In the genomic region with DNA sequence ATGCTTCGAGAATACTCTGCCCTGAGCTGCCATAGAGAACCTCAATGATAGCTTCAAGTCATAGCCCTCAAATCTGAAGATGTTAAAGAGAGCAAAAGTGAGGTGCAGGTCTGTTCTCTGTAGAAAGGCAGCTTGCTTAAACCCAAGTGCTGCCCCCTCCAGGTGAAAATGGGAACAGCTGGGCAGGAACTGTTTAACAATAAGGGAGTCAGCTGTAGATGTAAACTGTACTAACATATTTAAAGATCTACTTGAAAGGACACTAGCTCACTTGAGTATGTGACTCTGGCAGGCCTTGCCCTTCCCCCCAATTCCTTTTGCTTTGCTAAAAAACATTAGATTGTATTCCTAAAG, we compare ENCODE assay signal across 9 mouse cellular contexts.
DNase-seq lines count a peak whose midpoint lies in the region; ATAC-seq and TF ChIP-seq lines count a peak whose summit lies in the region.
"Had no signal": no experiment of that assay in that cellular context is flagged by ENCODE, and none has a peak within 500 bp of the region (broad histone marks: within the 10 kb centered on the region; RNA-seq: fewer than 3 reads in every experiment).

No protein-coding gene starts in this region.

- H3K79me2 ChIP-seq in heart, adult 2 months (replicated peaks; ENCODE audit: control insufficient read depth, insufficient read depth, low read length): no peaks in the 10 kb centered on the region

- no peaks in the 10 kb centered on the region for H3K9me3 ChIP-seq in heart, embryonic 11.5 days (replicated peaks; ENCODE audit: control insufficient read depth, low read length)
- H3K9me3 ChIP-seq: heart, embryonic 13.5 days had no signal

- TF ChIP-seq POLR2A in heart, adult 2 months (IDR thresholded peaks at IDR 0.05; ENCODE audit: insufficient read depth, low read depth, low read length): no peak

- H3K4me3 ChIP-seq in heart, adult 2 months: no peak overlapping the region
- no peak overlapping the region for H3K4me3 ChIP-seq in heart, embryonic 11.5 days (ENCODE audit: low read depth, low read length)
- H3K4me3 ChIP-seq: heart, embryonic 13.5 days had no signal

- no peak for TF ChIP-seq EP300 in heart, adult 2 months (IDR thresholded peaks at IDR 0.05; ENCODE audit: insufficient read depth, low read depth, low read length)

- peak; percentile 59 for TF ChIP-seq CTCF in heart, adult 2 months (IDR thresholded peaks at IDR 0.05)

- H3K4me1 ChIP-seq in heart, adult 2 months (ENCODE audit: control insufficient read depth, insufficient read depth, low read length): no peaks in the 10 kb centered on the region
- H3K4me1 ChIP-seq in heart, embryonic 11.5 days (ENCODE audit: control insufficient read depth, insufficient read depth, low read length): no peaks in the 10 kb centered on the region
- H3K4me1 ChIP-seq: heart, embryonic 13.5 days had no signal

- DNase-seq in heart, adult 2 months: peak in 1 of 2 experiments; percentile 18
- peak; percentile 5 to 52 for DNase-seq in spleen, postnatal 10 days (ENCODE audit: low spot score in 2 of 2)
- no peak for DNase-seq in spleen, adult 12 weeks (ENCODE audit: low spot score)
- peak; percentile 67 for DNase-seq in cerebellum, adult 9-10 months
- DNase-seq in induced T-regulatory cell, adult 2 months (ENCODE audit: low read depth): peak; percentile 32
- peak; percentile 10 for DNase-seq in lung, postnatal 25 days (ENCODE audit: low spot score)
- DNase-seq in yolk sac, embryonic 10.5 days (ENCODE audit: low spot score): peak; percentile 14

- no peak for ATAC-seq in heart, embryonic 11.5 days (replicated peaks; ENCODE audit: insufficient number of reproducible peaks, low FRiP score, low TSS enrichment)

- 73% methylated on average over 1 of the region's 1 CpGs for WGBS in heart, adult 2 months
- 70% methylated on average over 1 of the region's 1 CpGs for WGBS in heart, embryonic 11.5 days (ENCODE audit: insufficient replicate concordance)

- H3K4me2 ChIP-seq in heart, embryonic 11.5 days: no peak overlapping the region
- H3K4me2 ChIP-seq: heart, embryonic 13.5 days had no signal

- no peak overlapping the region for H3K9ac ChIP-seq in heart, adult 2 months (ENCODE audit: low read depth, low read length)
- H3K9ac ChIP-seq in heart, embryonic 11.5 days (ENCODE audit: low read depth, low read length): no peak overlapping the region
- H3K9ac ChIP-seq: heart, embryonic 13.5 days had no signal

- H3K27me3 ChIP-seq in heart, adult 2 months (ENCODE audit: control insufficient read depth, insufficient read depth, low read length): no peaks in the 10 kb centered on the region
- H3K27me3 ChIP-seq in heart, embryonic 11.5 days (ENCODE audit: control insufficient read depth, insufficient read depth, low read length): no peaks in the 10 kb centered on the region
- H3K27me3 ChIP-seq: heart, embryonic 13.5 days had no signal

- no peaks in the 10 kb centered on the region for H3K36me3 ChIP-seq in heart, adult 2 months (ENCODE audit: control insufficient read depth, insufficient read depth, low read length)
- no peaks in the 10 kb centered on the region for H3K36me3 ChIP-seq in heart, embryonic 11.5 days (ENCODE audit: control insufficient read depth, insufficient read depth, low read length)
- H3K36me3 ChIP-seq: heart, embryonic 13.5 days had no signal

- intact Hi-C loops in heart, adult 2 months (cut with DNase I): no loop called here

- H3K27ac ChIP-seq in heart, adult 2 months: no peak overlapping the region
- H3K27ac ChIP-seq in heart, embryonic 11.5 days (ENCODE audit: low read depth, low read length): no peak overlapping the region
- H3K27ac ChIP-seq: heart, embryonic 13.5 days had no signal
